Mouse (Mus musculus): ENCODE measurements around the gene Zzef1.
"Not testable (repeated sequence)": the region's sequence is repeated elsewhere in the genome, so short reads cannot be mapped to it uniquely, and the experiment has no call there.

Zzef1 gene

GRCm38 (mm10) chr11:72795455-72796295 lies at the start of gene Zzef1, which contains the start of gene Cyb5d2:
Gene Zzef1 (plus strand): TSS chr11:72796226.
Gene Cyb5d2 (minus strand): TSS chr11:72796142.
- DNase-seq, result peak; percentile 98

DNA sequence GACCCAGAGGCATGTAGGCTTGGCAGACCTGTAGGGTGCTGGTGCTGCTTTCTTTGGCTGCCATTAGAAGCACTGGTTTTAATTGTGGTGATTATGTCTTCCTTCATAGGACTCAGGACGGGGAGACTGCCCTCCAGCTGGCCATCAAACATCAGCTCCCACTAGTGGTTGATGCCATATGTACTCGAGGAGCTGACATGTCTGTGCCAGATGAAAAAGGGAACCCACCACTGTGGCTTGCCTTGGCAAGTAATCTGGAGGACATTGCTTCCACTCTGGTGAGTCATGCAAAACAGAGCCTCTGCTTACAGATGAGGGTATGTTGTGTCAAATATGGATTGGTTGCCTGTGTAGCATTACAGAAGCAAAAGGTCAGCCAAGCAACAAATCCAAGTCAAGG lies 44.1 kb upstream of the Zzef1 start:
- DNase-seq, result peak; percentile 55

DNA sequence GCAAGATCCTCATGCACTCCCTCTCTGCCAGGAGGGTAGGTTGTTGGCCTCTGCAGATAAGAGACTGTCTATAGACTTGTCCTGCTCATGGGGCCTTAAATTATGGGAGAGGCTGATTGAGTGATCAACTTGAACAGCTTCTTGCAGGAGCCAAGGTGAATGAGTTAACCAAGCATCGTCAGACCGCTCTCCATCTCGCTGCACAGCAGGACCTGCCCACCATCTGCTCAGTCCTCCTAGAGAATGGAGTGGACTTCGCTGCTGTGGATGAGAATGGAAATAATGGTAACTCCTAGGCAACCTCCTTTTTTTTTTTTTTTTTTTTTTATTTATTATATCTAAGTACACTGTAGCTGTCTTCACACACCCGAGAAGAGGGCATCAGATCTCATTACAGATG lies 37.7 kb upstream of the Zzef1 start:
- no peak for DNase-seq

- no peak for DNase-seq
Observed at GRCm38 (mm10) chr11:72759581-72759980, 36.4 kb upstream of the Zzef1 start.

GRCm38 (mm10) chr11:72760781-72761180 lies 35.2 kb upstream of the Zzef1 start:
- no peak for DNase-seq

- no peak for DNase-seq
Observed at GRCm38 (mm10) chr11:72764270-72764669, 31.8 kb upstream of the Zzef1 start.

- no peak for DNase-seq
Observed at GRCm38 (mm10) chr11:72767716-72768115, 28.3 kb upstream of the Zzef1 start.

DNA sequence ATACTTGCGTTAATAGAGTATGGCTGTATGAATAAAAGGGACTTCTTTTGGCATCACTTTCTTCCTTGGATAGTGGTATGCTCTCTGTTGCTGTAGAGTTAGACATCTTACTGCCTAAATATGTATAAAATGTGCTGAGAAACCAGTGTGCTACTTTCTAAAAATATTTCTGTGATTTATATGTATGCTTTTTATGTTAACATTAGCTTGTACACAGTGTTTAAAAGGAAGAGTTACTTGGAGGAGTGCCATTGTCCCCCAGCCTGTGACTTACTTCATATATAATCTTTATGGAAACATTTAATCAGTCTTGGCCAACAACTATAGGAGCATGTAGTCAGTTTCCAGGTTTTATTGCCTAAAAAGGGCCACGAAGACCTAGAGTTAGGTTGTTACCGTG lies 27.0 kb upstream of the Zzef1 start:
- DNase-seq, result no peak

- no peak for DNase-seq
Observed at GRCm38 (mm10) chr11:72770324-72770723, 25.7 kb upstream of the Zzef1 start.

- DNase-seq, result no peak
Observed at GRCm38 (mm10) chr11:72770816-72771215, 25.2 kb upstream of the Zzef1 start.

GRCm38 (mm10) chr11:72771461-72771860 lies 24.6 kb upstream of the Zzef1 start:
- peak; percentile 47 for DNase-seq

DNA sequence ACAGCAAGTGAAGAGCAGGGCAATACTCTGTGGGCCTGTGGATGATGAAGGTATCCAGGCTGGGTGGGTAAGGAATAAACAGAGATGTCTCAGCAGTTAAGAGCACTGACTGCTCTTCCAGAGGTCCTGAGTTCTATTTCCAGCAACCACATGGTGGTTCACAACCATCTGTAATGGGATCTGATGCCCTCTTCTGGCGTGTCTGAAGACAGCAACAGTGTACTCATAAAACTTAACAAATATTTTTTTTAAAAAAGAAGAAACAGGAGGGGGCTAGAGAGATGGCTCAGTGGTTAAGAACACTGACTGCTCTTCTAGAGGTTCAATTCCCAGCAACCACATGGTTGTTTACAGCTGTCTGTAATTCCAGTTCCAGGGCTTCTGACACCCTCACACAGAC lies 23.4 kb upstream of the Zzef1 start:
- not testable (repeated sequence) for DNase-seq

- no peak for DNase-seq
Observed at GRCm38 (mm10) chr11:72778957-72779356, 17.1 kb upstream of the Zzef1 start.

DNA sequence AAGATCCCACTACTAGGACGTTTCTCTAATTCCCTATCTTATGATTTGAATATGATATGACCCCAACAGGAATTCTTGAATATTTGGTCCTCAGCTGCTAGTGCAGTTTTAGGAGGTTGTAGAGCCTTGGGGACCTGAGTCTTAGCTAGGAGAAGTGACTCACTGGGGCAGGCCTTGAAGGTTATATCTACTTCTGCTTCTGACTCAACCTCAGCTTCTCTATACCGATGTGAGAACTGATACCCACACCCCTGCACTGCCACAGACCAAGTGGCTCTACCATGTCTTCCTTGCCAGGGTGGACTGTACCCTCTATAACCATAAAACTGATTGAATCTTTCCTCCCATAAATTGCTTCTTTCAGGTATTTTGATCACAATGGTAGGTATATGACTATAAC lies 13.9 kb upstream of the Zzef1 start:
- DNase-seq, result no peak

- no peak for DNase-seq
Observed at GRCm38 (mm10) chr11:72782503-72782902, 13.5 kb upstream of the Zzef1 start.

DNA sequence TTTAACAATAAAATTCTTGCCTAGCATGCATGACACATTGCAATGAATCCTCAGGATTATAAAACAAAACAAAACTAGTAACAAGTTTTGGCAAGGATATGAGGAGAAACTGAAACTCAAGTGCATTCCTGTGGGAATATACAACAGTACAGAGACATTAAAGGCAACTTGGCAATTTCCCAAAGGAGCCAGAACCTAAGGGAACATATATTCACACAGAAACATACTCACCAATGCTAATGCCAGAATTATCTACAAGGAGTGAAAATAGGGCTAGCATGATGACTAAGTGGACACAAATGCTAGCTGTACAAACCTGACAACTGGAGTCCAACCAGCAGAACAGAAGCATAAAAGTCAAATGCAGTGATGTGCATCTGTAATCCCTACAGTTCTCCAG lies 4.0 kb upstream of the Zzef1 start:
- DNase-seq, result no peak

DNA sequence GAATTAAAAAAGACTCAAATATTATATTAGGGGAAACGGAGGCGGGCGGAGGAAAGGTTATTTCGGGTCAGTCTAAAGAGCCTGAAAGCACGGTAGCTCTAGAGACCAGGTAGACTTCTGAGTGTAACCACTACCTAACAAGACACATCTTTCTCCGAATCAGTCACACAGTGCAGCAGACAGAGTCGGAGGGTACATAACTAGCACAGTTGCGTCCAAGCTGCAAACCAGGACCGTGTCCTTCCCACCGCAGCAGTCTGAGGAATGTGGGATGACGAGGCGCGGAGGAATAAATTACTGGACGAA lies 924 bp upstream of the Zzef1 start:
- DNase-seq, result no peak

- DNase-seq, result no peak
Observed at GRCm38 (mm10) chr11:72796296-72796687, 266 bp downstream of the Zzef1 start.

- no peak for DNase-seq
Observed at GRCm38 (mm10) chr11:72796773-72797338, 830 bp downstream of the Zzef1 start.

GRCm38 (mm10) chr11:72798112-72798511 lies 2.1 kb downstream of the Zzef1 start:
- no peak for DNase-seq

GRCm38 (mm10) chr11:72801182-72801581 lies 5.2 kb downstream of the Zzef1 start:
- no peak for DNase-seq

GRCm38 (mm10) chr11:72803038-72803437 lies 7.0 kb downstream of the Zzef1 start:
- peak; percentile 23 for DNase-seq

- DNase-seq, result no peak
Observed at GRCm38 (mm10) chr11:72804586-72804985, 8.6 kb downstream of the Zzef1 start.

DNA sequence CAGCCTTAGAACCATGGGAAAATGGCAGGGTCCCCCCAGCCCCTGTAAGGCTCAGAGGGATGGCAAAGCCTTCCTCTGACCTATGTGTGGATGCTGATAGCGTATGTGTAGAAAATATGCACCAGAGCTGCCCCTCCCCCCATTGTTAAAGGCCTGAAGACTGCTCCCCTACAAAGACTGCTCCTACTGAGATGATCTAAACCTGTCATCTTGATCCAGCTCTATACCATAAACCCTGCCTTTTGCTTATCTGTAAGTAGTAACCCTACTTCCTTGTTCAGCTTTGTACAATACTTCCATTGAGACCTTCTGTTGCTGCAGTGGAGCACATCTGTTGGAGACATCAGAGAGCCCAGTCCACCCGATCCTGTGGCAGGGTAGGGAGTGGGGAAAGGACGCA lies 9.2 kb downstream of the Zzef1 start:
- DNase-seq, result no peak

DNA sequence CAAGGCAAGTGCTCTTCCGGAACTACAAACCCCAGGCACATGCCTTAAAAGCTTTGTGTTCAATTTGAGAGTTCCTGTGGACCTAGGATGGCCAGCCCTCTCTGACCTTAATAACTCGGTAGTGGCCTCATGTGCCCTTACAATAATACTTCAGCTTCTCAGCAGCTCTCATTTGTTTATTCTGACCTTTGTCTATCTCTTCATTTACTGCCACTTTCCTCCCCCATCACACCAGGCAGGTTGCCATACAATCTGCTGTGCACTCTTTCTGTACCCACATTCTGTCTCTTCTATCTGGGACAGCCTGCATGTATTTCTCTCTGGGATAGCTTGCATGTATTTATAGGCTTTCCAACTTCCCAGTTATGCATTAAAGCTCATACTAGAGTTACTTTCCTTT lies 10.5 kb downstream of the Zzef1 start:
- DNase-seq, result no peak
